13 mouse cellular contexts compared by ENCODE assay signal in the genomic region with DNA sequence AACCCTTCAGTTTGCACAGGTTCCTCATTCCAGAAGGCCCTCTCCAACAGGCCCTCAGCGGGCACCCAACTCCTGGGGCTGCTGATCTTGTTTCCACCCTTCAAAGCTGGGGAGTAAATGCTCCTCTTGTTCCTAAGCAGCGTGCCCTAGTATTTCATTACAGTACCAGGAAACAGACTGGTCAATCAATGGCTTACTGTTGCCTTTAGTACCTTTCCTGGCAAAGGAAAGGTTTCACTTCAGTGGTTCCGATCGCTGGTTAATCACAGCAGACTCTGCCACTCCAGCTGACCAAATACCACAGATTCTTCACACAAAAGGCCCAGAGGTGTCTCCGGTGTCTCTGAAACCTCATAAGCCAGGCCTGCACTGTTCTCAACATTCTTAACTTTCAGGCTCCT.
DNase-seq lines count a peak whose midpoint lies in the region; ATAC-seq and TF ChIP-seq lines count a peak whose summit lies in the region.
"Had no signal": no experiment of that assay in that cellular context is flagged by ENCODE, and none has a peak within 500 bp of the region (broad histone marks: within the 10 kb centered on the region; RNA-seq: fewer than 3 reads in every experiment).

No protein-coding gene starts in this region.

- TF ChIP-seq CTCF in kidney, postnatal 0 days (IDR thresholded peaks at IDR 0.05; ENCODE audit: low read depth) = no peak

- peak overlapping the region in 1 of 2 experiments; percentile 50; a peak in 1 of 4 replicates for H3K27ac ChIP-seq in heart, embryonic 14.5 days (replicated peaks in 1 of 2; ENCODE audit: control insufficient read depth in 1 of 2, insufficient read depth in 1 of 2, low read depth in 2 of 2, low read length in 2 of 2)
- H3K27ac ChIP-seq in kidney, postnatal 0 days = peak overlapping the region; percentile 60
- H3K27ac ChIP-seq in neural tube, embryonic 15.5 days (replicated peaks) = no peak overlapping the region
- H3K27ac ChIP-seq: liver, embryonic 14.5 days; midbrain, embryonic 13.5 days had no signal

- H3K4me3 ChIP-seq in heart, embryonic 14.5 days (ENCODE audit: control insufficient read depth in 1 of 2, insufficient read depth in 1 of 2, low read depth in 1 of 2, low read length in 2 of 2) = no peak overlapping the region
- H3K4me3 ChIP-seq in kidney, postnatal 0 days (replicated peaks; ENCODE audit: low read depth, low read length) = no peak overlapping the region
- H3K4me3 ChIP-seq in neural tube, embryonic 15.5 days (replicated peaks) = no peak overlapping the region
- H3K4me3 ChIP-seq: midbrain, embryonic 13.5 days had no signal

- intact Hi-C loops in heart, postnatal 14 days (cut with DNase I) = no loop called here

- DNase-seq in heart, postnatal 14 days = no peak
- peak; percentile 1 for DNase-seq in ovary, postnatal 36 days (ENCODE audit: low spot score)
- no peak for DNase-seq in ovary, adult 18-20 months (ENCODE audit: low spot score)
- no peak for DNase-seq in kidney, postnatal 0 days (ENCODE audit: low spot score)
- no peak for DNase-seq in embryo, embryonic 10.5 days (ENCODE audit: low spot score)
- DNase-seq in adrenal gland, postnatal 36 days = no peak
- DNase-seq: cerebellum, postnatal 25 days; right cerebral cortex, adult 18-20 months; thymus, postnatal 36 days had no signal

- H3K4me1 ChIP-seq in heart, embryonic 14.5 days (ENCODE audit: control insufficient read depth in 2 of 2, insufficient read depth in 2 of 2, low read length in 2 of 2) = peaks cover 21 to 40% of the 10 kb centered on the region in 2 experiments
- H3K4me1 ChIP-seq in kidney, postnatal 0 days (replicated peaks; ENCODE audit: insufficient read depth, low read length) = peaks cover 22% of the 10 kb centered on the region; the same call in 1 of the 2 replicates
- no peaks in the 10 kb centered on the region for H3K4me1 ChIP-seq in neural tube, embryonic 15.5 days
- H3K4me1 ChIP-seq: midbrain, embryonic 13.5 days had no signal

- H3K36me3 ChIP-seq in heart, embryonic 14.5 days (ENCODE audit: control insufficient read depth, insufficient read depth, low read length) = no peaks in the 10 kb centered on the region
- H3K36me3 ChIP-seq in kidney, postnatal 0 days (ENCODE audit: insufficient read depth, low read length) = no peaks in the 10 kb centered on the region
- H3K36me3 ChIP-seq in neural tube, embryonic 15.5 days = no peaks in the 10 kb centered on the region
- H3K36me3 ChIP-seq: midbrain, embryonic 13.5 days had no signal

- H3K9me3 ChIP-seq in heart, embryonic 14.5 days (ENCODE audit: control insufficient read depth, low read length) = no peaks in the 10 kb centered on the region
- H3K9me3 ChIP-seq in kidney, postnatal 0 days (replicated peaks; ENCODE audit: low read length) = no peaks in the 10 kb centered on the region
- H3K9me3 ChIP-seq in neural tube, embryonic 15.5 days (replicated peaks) = no peaks in the 10 kb centered on the region
- H3K9me3 ChIP-seq: midbrain, embryonic 13.5 days had no signal

- ATAC-seq in heart, embryonic 14.5 days (ENCODE audit: insufficient number of reproducible peaks, insufficient read depth, low FRiP score, low read depth) = no peak
- ATAC-seq in kidney, postnatal 0 days (replicated peaks; ENCODE audit: low FRiP score, low read depth) = peak; percentile 75
- ATAC-seq in neural tube, embryonic 15.5 days (ENCODE audit: low FRiP score) = no peak
- ATAC-seq: midbrain, embryonic 13.5 days had no signal

- 46% methylated on average over 5 of the region's 5 CpGs for WGBS in heart, embryonic 14.5 days
- WGBS in kidney, postnatal 0 days = 28% methylated on average over 5 of the region's 5 CpGs
- 81% methylated on average over 5 of the region's 5 CpGs for WGBS in neural tube, embryonic 15.5 days

- 0 out of 2 replicates have a peak overlapping the region, but pooled peaks have one; percentile 4 for H3K4me2 ChIP-seq in heart, embryonic 14.5 days (ENCODE audit: low read length)
- H3K4me2 ChIP-seq in kidney, postnatal 0 days (ENCODE audit: low read length) = no peak overlapping the region
- H3K4me2 ChIP-seq in neural tube, embryonic 15.5 days = no peak overlapping the region
- H3K4me2 ChIP-seq: midbrain, embryonic 13.5 days had no signal

- H3K9ac ChIP-seq in heart, embryonic 14.5 days (ENCODE audit: low read length) = 0 out of 2 replicates have a peak overlapping the region, but pooled peaks have one; percentile 16
- no peak overlapping the region for H3K9ac ChIP-seq in kidney, postnatal 0 days (ENCODE audit: low read depth, low read length)
- no peak overlapping the region for H3K9ac ChIP-seq in neural tube, embryonic 15.5 days (replicated peaks)
- H3K9ac ChIP-seq: liver, embryonic 14.5 days; midbrain, embryonic 13.5 days had no signal

- H3K27me3 ChIP-seq in heart, embryonic 14.5 days (ENCODE audit: control insufficient read depth, insufficient read depth, low read length) = no peaks in the 10 kb centered on the region
- H3K27me3 ChIP-seq in kidney, postnatal 0 days (ENCODE audit: insufficient read depth, low read length) = no peaks in the 10 kb centered on the region
- H3K27me3 ChIP-seq in neural tube, embryonic 15.5 days (replicated peaks) = no peaks in the 10 kb centered on the region
- H3K27me3 ChIP-seq: midbrain, embryonic 13.5 days had no signal
